Mouse (Mus musculus) kidney, adult 2 months (tissue): Measurements from ENCODE around the gene Gm36864. TPM values are rescaled to one million over a fixed set of nuclear protein-coding genes. Genes with fewer than 3 reads are reported as not detected.
"Not testable (repeated sequence)": the region's sequence is repeated elsewhere in the genome, so short reads cannot be mapped to it uniquely, and the experiment has no call there.

Source experiments
- DNase-seq: peaks from one replicate; pipeline ENCODE4 v3.0.0; 2021
- H3K27ac ChIP-seq: fragments of 200-500 bp; 2 replicates; pipeline ENCODE4 v1.5.1; 2012; ENCODE audit warnings: low read depth, low read length, control low read depth, inconsistent platforms; ENCODE audit not compliant: insufficient read depth
- H3K27me3 ChIP-seq: fragments of 200-500 bp; replicated peaks from 2 replicates; pipeline ENCODE4 v1.6.1; 2012; ENCODE audit warnings: mild to moderate bottlenecking, moderate library complexity, low read length, inconsistent platforms; ENCODE audit not compliant: control insufficient read depth, insufficient read depth
- H3K36me3 ChIP-seq: fragments of 200-500 bp; 2 replicates; pipeline ENCODE4 v1.6.1; 2012; ENCODE audit warnings: mild to moderate bottlenecking, moderate library complexity, low read length, inconsistent platforms; ENCODE audit not compliant: control insufficient read depth, insufficient read depth
- H3K4me1 ChIP-seq: fragments of 200-500 bp; 2 replicates; pipeline ENCODE4 v1.6.1; 2011; ENCODE audit warnings: low read length; ENCODE audit not compliant: control insufficient read depth, insufficient read depth
- H3K4me3 ChIP-seq: fragments of 200-500 bp; 2 replicates; pipeline ENCODE4 v1.5.1; 2011; ENCODE audit warnings: mild to moderate bottlenecking, low read depth, low read length, control low read depth; ENCODE audit not compliant: insufficient read depth
- CTCF ChIP-seq: fragments of 200-500 bp; conservative IDR thresholded peaks from 2 replicates; pipeline ENCODE4 v1.5.1; 2011; ENCODE audit warnings: low read depth, mild to moderate bottlenecking, control low read depth, low read length, moderate library complexity, mixed read lengths; ENCODE audit not compliant: insufficient read depth, insufficient read length
- POLR2A ChIP-seq: fragments of 200-500 bp; IDR thresholded peaks from one replicate; pipeline ENCODE4 v1.6.1; 2011; ENCODE audit warnings: low read depth, low read length, control low read depth
- WGBS: fragments of 180-500 bp; shearing (Covaris S2); methylation state at CpG from one replicate; pipeline ENCODE4 v1.1.7; 2018; 5-methylcytosine and 5-hydroxymethylcytosine counted together
- polyA plus RNA-seq: library from polyadenylated mRNA; depleted of rRNA; stranded (reverse); fragments of >200 nt; gene quantifications from 2 replicates; pipeline ENCODE4 v1.2.3, GENCODE M21; 2012

Gene Gm36864
- polyA plus RNA-seq, 1 experiment: 0.06 TPM

GRCm38 (mm10) chr7:44246984-44247470 is 11.1 kb downstream of the Gm36864 start:
- Histone ChIP-seq H3K27ac (peak overlapping the region; percentile 84), H3K4me1 (peaks cover 8% of the 10 kb centered on the region; the same call in 1 of the 2 replicates), H3K27me3 (no peaks in the 10 kb centered on the region), H3K36me3 (no peaks in the 10 kb centered on the region), H3K4me3 (peak overlapping the region; percentile 96)
- TF ChIP-seq POLR2A: no peak
- no peak for TF ChIP-seq CTCF
- WGBS: under 1% methylated on average over 23 of the region's 23 CpGs
- DNase-seq: no peak

- H3K4me3 ChIP-seq: no peak overlapping the region
- H3K27ac ChIP-seq: no peak overlapping the region
These were observed 12.0 kb downstream of the Gm36864 start for GRCm38 (mm10) chr7:44247971-44248370.

GRCm38 (mm10) chr7:44249248-44249647 is 13.3 kb downstream of the Gm36864 start:
- H3K4me1 ChIP-seq: peaks cover 8% of the 10 kb centered on the region; the same call in 1 of the 2 replicates
- H3K27ac ChIP-seq: no peak overlapping the region
- no peak for TF ChIP-seq POLR2A
- TF ChIP-seq CTCF: no peak
- H3K27me3 ChIP-seq: no peaks in the 10 kb centered on the region
- no peak for DNase-seq
- H3K4me3 ChIP-seq: no peak overlapping the region
- WGBS: 90% methylated on average over 4 of the region's 4 CpGs
- H3K36me3 ChIP-seq: no peaks in the 10 kb centered on the region

More at GRCm38 (mm10) chr7:44247971-44248370, 12.0 kb downstream of the Gm36864 start:
- WGBS: 91% methylated on average over 2 of the region's 2 CpGs
- Histone ChIP-seq H3K4me1 (peaks cover 8% of the 10 kb centered on the region; the same call in 1 of the 2 replicates), H3K27me3 (no peaks in the 10 kb centered on the region), H3K36me3 (no peaks in the 10 kb centered on the region)
- TF ChIP-seq POLR2A (no peak), CTCF (no peak)
- DNase-seq: no peak

- not testable (repeated sequence) for H3K36me3 ChIP-seq, DNase-seq, H3K27ac ChIP-seq, H3K4me1 ChIP-seq, H3K27me3 ChIP-seq, H3K4me3 ChIP-seq
- WGBS: 89% methylated on average over 17 of the region's 17 CpGs
These were observed 14.8 kb downstream of the Gm36864 start for GRCm38 (mm10) chr7:44250732-44251275.

GRCm38 (mm10) chr7:44253023-44253616 is 17.1 kb downstream of the Gm36864 start:
- Histone ChIP-seq H3K4me3 (no peak overlapping the region), H3K27ac (no peak overlapping the region), H3K27me3 (no peaks in the 10 kb centered on the region), H3K4me1 (no peaks in the 10 kb centered on the region), H3K36me3 (no peaks in the 10 kb centered on the region)
- 68% methylated on average over 15 of the region's 15 CpGs for WGBS
- no peak for DNase-seq
- no peak for TF ChIP-seq POLR2A
- no peak for TF ChIP-seq CTCF

- no peaks in the 10 kb centered on the region for H3K36me3 ChIP-seq
- TF ChIP-seq CTCF (no peak), POLR2A (no peak)
- no peaks in the 10 kb centered on the region for H3K27me3 ChIP-seq
- H3K4me1 ChIP-seq: no peaks in the 10 kb centered on the region
- WGBS: 60% methylated on average over 6 of the region's 6 CpGs
- H3K4me3 ChIP-seq: no peak overlapping the region
- no peak overlapping the region for H3K27ac ChIP-seq
- DNase-seq: no peak
These were observed 19.0 kb downstream of the Gm36864 start for GRCm38 (mm10) chr7:44254930-44255329.

- DNase-seq: no peak
- TF ChIP-seq CTCF (no peak), POLR2A (no peak)
- Histone ChIP-seq H3K4me1 (no peaks in the 10 kb centered on the region), H3K27ac (no peak within 1 kb of the TSS), H3K36me3 (no peaks in the 10 kb centered on the region), H3K27me3 (no peaks in the 10 kb centered on the region), H3K4me3 (no peak within 1 kb of the TSS)
- 77% methylated on average over 4 of the region's 4 CpGs for WGBS
These were observed 21.3 kb downstream of the Gm36864 start, which contains the start of gene Acp4 for GRCm38 (mm10) chr7:44257278-44257677. Gene Acp4 (minus strand): TSS chr7:44257378.
